Mouse (Mus musculus): ENCODE results near the gene Cars. TPM values are rescaled to one million over a fixed set of nuclear protein-coding genes. Genes with fewer than 3 reads are reported as not detected.

The Cars gene
- polyA plus RNA-seq, 1 experiment from 2014 or later, result 64.9 TPM

DNA sequence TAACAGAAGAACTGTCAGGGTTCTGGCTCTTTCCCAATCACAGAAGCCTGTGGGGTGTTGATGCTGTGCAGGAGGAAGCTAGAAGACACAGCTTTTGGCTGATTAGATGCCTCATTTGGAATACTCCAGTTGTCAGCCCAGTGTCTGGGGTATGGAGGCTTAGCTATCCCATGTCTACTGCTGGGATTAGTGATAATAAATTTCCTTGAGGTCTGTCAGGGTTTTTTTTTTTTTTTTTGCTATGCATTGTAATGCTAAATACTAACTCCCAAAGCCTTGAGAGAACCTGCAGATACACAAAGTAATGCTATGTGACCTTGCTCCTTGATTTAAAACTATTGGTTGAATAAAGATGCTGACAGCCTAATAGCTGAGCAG lies 88.6 kb downstream of the Cars start:
- DNase-seq, result no peak
- Histone ChIP-seq H3K27ac (replicated peaks; ENCODE audit: low read depth, low read length) (no peak overlapping the region), H3K9ac (replicated peaks; ENCODE audit: low read length) (no peak overlapping the region), H3K9me3 (ENCODE audit: control insufficient read depth, low read length) (no peaks in the 10 kb centered on the region), H3K27me3 (ENCODE audit: control insufficient read depth, insufficient read depth, low read length) (no peaks in the 10 kb centered on the region), H3K36me3 (ENCODE audit: control insufficient read depth, insufficient read depth, low read length) (peaks cover 45% of the 10 kb centered on the region), H3K4me1 (ENCODE audit: control insufficient read depth, insufficient read depth, low read length) (no peaks in the 10 kb centered on the region), H3K4me3 (replicated peaks; ENCODE audit: low read depth, low read length) (no peak overlapping the region), H3K4me2 (ENCODE audit: low read length) (no peak overlapping the region)
- ATAC-seq (ENCODE audit: low FRiP score, low TSS enrichment), result no peak

DNA sequence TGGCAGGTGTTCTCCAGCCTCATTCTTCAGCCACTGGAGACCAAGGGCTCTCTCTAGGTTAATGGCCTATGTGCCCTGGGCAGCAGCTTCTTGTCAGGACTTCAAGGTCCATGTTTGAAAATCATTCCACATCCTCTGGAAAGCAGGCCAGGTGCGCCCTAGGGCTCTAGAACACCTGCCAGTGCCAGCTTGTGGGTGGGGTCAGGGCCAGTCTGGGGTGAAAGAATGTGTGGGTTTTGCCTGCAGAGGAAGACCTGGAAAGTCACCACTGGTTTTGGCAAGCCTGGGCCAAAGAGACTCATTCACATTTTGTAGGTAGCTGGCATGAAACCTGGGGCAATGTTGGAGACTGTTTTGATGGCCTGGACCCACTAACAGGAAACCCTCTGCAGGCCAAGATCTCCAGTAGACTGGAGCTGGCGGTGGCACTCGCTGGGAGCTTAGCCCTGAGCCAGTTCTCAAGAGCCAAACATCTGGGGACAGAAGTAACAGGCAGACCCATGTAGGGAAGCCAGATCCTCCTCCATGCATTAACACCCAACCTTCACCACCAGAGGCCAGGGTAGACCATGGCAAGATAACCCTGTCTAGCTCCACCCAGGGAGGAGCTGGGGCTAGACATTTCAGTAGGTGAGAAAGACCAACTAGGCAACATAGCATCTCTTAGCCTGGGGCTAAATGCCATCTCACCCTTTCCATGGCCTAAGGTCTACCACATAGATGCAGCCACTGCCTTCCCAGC lies 89.1 kb downstream of the Cars start:
- no peaks in the 10 kb centered on the region for H3K27me3 ChIP-seq (ENCODE audit: control insufficient read depth, insufficient read depth, low read length)
- no peak overlapping the region for H3K4me3 ChIP-seq (replicated peaks; ENCODE audit: low read depth, low read length)
- WGBS, result 88% methylated on average over 3 of the region's 3 CpGs
- H3K9ac ChIP-seq (replicated peaks; ENCODE audit: low read length), result no peak overlapping the region
- no peak overlapping the region for H3K27ac ChIP-seq (replicated peaks; ENCODE audit: low read depth, low read length)
- H3K4me1 ChIP-seq (ENCODE audit: control insufficient read depth, insufficient read depth, low read length), result no peaks in the 10 kb centered on the region
- ATAC-seq (ENCODE audit: low FRiP score, low TSS enrichment), result no peak
- H3K9me3 ChIP-seq (ENCODE audit: control insufficient read depth, low read length), result no peaks in the 10 kb centered on the region
- no peak overlapping the region for H3K4me2 ChIP-seq (ENCODE audit: low read length)
- peaks cover 39% of the 10 kb centered on the region for H3K36me3 ChIP-seq (ENCODE audit: control insufficient read depth, insufficient read depth, low read length)
- no peak for DNase-seq

DNA sequence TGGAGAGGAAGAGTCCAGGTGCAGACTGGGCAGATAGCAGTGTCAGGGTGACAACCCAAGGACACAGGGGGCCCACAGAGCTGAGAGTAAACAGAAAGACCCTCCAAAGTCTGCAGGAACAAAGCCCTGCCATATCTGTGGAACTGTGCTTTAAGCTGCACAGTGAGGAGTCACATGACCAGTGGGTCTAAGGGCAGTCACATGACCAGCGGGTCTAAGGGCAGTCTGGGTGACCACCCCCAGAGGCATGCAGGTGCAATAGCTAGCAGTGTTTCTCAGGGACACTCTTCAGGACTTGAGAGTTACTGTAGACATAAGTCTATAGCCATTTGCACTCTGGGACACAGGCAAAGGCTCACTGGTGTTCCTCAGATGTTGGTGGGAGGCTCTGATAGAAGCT lies 90.3 kb downstream of the Cars start:
- DNase-seq, result no peak
- Histone ChIP-seq H3K4me3 (replicated peaks; ENCODE audit: low read depth, low read length) (no peak overlapping the region), H3K4me1 (ENCODE audit: control insufficient read depth, insufficient read depth, low read length) (no peaks in the 10 kb centered on the region), H3K36me3 (ENCODE audit: control insufficient read depth, insufficient read depth, low read length) (peaks cover 27% of the 10 kb centered on the region), H3K4me2 (ENCODE audit: low read length) (no peak overlapping the region), H3K9me3 (ENCODE audit: control insufficient read depth, low read length) (no peaks in the 10 kb centered on the region), H3K9ac (replicated peaks; ENCODE audit: low read length) (no peak overlapping the region), H3K27ac (replicated peaks; ENCODE audit: low read depth, low read length) (no peak overlapping the region), H3K27me3 (ENCODE audit: control insufficient read depth, insufficient read depth, low read length) (peaks cover 8% of the 10 kb centered on the region; the same call in 1 of the 2 replicates)
- WGBS, result 77% methylated on average over 1 of the region's 1 CpGs
- no peak for ATAC-seq (ENCODE audit: low FRiP score, low TSS enrichment)

Small RNA genes within 50 kb of the gene (microRNA-seq; reads per million reads assigned to microRNA genes)
- 1.0 reads per million for gene Mir7064

Other genes starting within 250 kb of the Cars start
- gene Cdkn1c, start 139.0 kb downstream of the Cars start, polyA plus RNA-seq (2014; fragmentation: Nextera tagmentation; extraction: Ambion mirVana), result 271 and 417 TPM in 2 replicates
- gene Slc22a18, start 126.4 kb downstream of the Cars start, polyA plus RNA-seq (2014; fragmentation: Nextera tagmentation; extraction: Ambion mirVana), result 0.20 and 0.78 TPM in 2 replicates
- gene Phlda2, start 96.9 kb downstream of the Cars start, polyA plus RNA-seq (2014; fragmentation: Nextera tagmentation; extraction: Ambion mirVana), result 0.45 TPM in 1 of 2 replicates, not detected in the other
- 174 and 226 TPM in 2 replicates for gene Nap1l4, start 51.0 kb downstream of the Cars start, polyA plus RNA-seq (2014; fragmentation: Nextera tagmentation; extraction: Ambion mirVana)
- 0.09 and 0.21 TPM in 2 replicates for gene Tnfrsf26, start 28.6 kb upstream of the Cars start, polyA plus RNA-seq (2014; fragmentation: Nextera tagmentation; extraction: Ambion mirVana)
- gene Tnfrsf22, start 49.6 kb upstream of the Cars start, polyA plus RNA-seq (2014; fragmentation: Nextera tagmentation; extraction: Ambion mirVana), result 4.3 and 5.5 TPM in 2 replicates
- gene Tnfrsf23, start 85.8 kb upstream of the Cars start, polyA plus RNA-seq (2014; fragmentation: Nextera tagmentation; extraction: Ambion mirVana), result 0.75 and 1.2 TPM in 2 replicates
- gene Osbpl5, start 156.9 kb upstream of the Cars start, polyA plus RNA-seq (2014; fragmentation: Nextera tagmentation; extraction: Ambion mirVana), result 30.1 and 33.2 TPM in 2 replicates
- not detected in 2 replicates for gene Mrgprg, start 166.9 kb upstream of the Cars start, polyA plus RNA-seq (2014; fragmentation: Nextera tagmentation; extraction: Ambion mirVana)
- gene Mrgpre, start 184.4 kb upstream of the Cars start, polyA plus RNA-seq (2014; fragmentation: Nextera tagmentation; extraction: Ambion mirVana), result 6.9 and 7.2 TPM in 2 replicates
- 6.5 and 7.1 TPM in 2 replicates for gene Nadsyn1, start 222.8 kb upstream of the Cars start, polyA plus RNA-seq (2014; fragmentation: Nextera tagmentation; extraction: Ambion mirVana)
- 64.6 and 73.3 TPM in 2 replicates for gene Dhcr7, start 223.1 kb upstream of the Cars start, polyA plus RNA-seq (2014; fragmentation: Nextera tagmentation; extraction: Ambion mirVana)

All from midbrain, embryonic 14.5 days (tissue).